Mouse (Mus musculus) adipocyte (in vitro differentiated cells): ENCODE data around the gene Cd99l2.
"Not testable (repeated sequence)": the region's sequence is repeated elsewhere in the genome, so short reads cannot be mapped to it uniquely, and the experiment has no call there.

Experiments
- DNase-seq: peaks from one replicate; pipeline ENCODE4 v3.0.0-alpha.2; 2016; ENCODE audit warnings: low spot score

The Cd99l2 gene

GRCm38 (mm10) chrX:71492634-71493278, at the start of gene Cd99l2:
TSS of gene Cd99l2 (minus strand) at chrX:71492849.
- DNase-seq: peak; percentile 92

GRCm38 (mm10) chrX:71540821-71541510, 48.3 kb upstream of the Cd99l2 start:
- peak; percentile 80 for DNase-seq

- DNase-seq: no peak
Measured at GRCm38 (mm10) chrX:71537791-71538190, 45.1 kb upstream of the Cd99l2 start.

- no peak for DNase-seq
Measured at GRCm38 (mm10) chrX:71534102-71534501, 41.5 kb upstream of the Cd99l2 start.

- DNase-seq: no peak
Measured at GRCm38 (mm10) chrX:71532635-71533034, 40.0 kb upstream of the Cd99l2 start.

- peak; percentile 42 for DNase-seq
Measured at GRCm38 (mm10) chrX:71528646-71529045, 36.0 kb upstream of the Cd99l2 start.

GRCm38 (mm10) chrX:71528150-71528549, 35.5 kb upstream of the Cd99l2 start:
- DNase-seq: no peak

- DNase-seq: no peak
Measured at GRCm38 (mm10) chrX:71527461-71527860, 34.8 kb upstream of the Cd99l2 start.

- no peak for DNase-seq
Measured at GRCm38 (mm10) chrX:71525593-71526299, 33.1 kb upstream of the Cd99l2 start.

- no peak for DNase-seq
Measured at GRCm38 (mm10) chrX:71524310-71524709, 31.7 kb upstream of the Cd99l2 start.

- DNase-seq: no peak
Measured at GRCm38 (mm10) chrX:71522889-71523288, 30.2 kb upstream of the Cd99l2 start.

- DNase-seq: no peak
Measured at GRCm38 (mm10) chrX:71519252-71519651, 26.6 kb upstream of the Cd99l2 start.

- DNase-seq: not testable (repeated sequence)
Measured at GRCm38 (mm10) chrX:71506591-71506990, 13.9 kb upstream of the Cd99l2 start.

- DNase-seq: peak; percentile 88
Measured at GRCm38 (mm10) chrX:71493279-71493656, 619 bp upstream of the Cd99l2 start.

- DNase-seq: no peak
Measured at GRCm38 (mm10) chrX:71491931-71492633, 567 bp downstream of the Cd99l2 start.

- DNase-seq: no peak
Measured at GRCm38 (mm10) chrX:71489353-71489752, 3.3 kb downstream of the Cd99l2 start.

- DNase-seq: no peak
Measured at GRCm38 (mm10) chrX:71482244-71482643, 10.4 kb downstream of the Cd99l2 start.

GRCm38 (mm10) chrX:71475992-71476391, 16.7 kb downstream of the Cd99l2 start:
- no peak for DNase-seq

- DNase-seq: no peak
Measured at GRCm38 (mm10) chrX:71475497-71475896, 17.2 kb downstream of the Cd99l2 start.

GRCm38 (mm10) chrX:71475084-71475483, 17.6 kb downstream of the Cd99l2 start:
- DNase-seq: no peak

GRCm38 (mm10) chrX:71474296-71474956, 18.2 kb downstream of the Cd99l2 start:
- DNase-seq: no peak
